Mouse (Mus musculus): ENCODE results near the gene Gm12248. TPM values are rescaled to one million over a fixed set of nuclear protein-coding genes. Genes with fewer than 3 reads are reported as not detected.
A peak's percentile ranks its signal among the peaks of the same experiment; 100 is the strongest.
"Not testable (repeated sequence)": the region's sequence is repeated elsewhere in the genome, so short reads cannot be mapped to it uniquely, and the experiment has no call there.

Gm12248 gene
- polyA plus RNA-seq, 1 experiment from 2014 or later: not detected

GRCm38 (mm10) chr11:58095561-58095960, 2.6 kb upstream of the Gm12248 start:
- Histone ChIP-seq H3K79me2 (ENCODE audit: inconsistent target) (no peaks in the 10 kb centered on the region), H3K27ac (no peak overlapping the region), H3K4me3 (ENCODE audit: inconsistent target) (no peak overlapping the region), H3K36me3 (ENCODE audit: inconsistent target) (no peaks in the 10 kb centered on the region)
- whole genome bisulfite sequencing (ENCODE audit: missing documents): 89% methylated on average over 1 of the region's 1 CpGs

- WGBS (ENCODE audit: missing documents): 86% methylated on average over 4 of the region's 4 CpGs
- Histone ChIP-seq H3K36me3 (ENCODE audit: inconsistent target) (no peaks in the 10 kb centered on the region), H3K27ac (no peak overlapping the region), H3K79me2 (ENCODE audit: inconsistent target) (no peaks in the 10 kb centered on the region), H3K4me3 (ENCODE audit: inconsistent target) (no peak overlapping the region)
Observed at GRCm38 (mm10) chr11:58094766-58095165, 1.8 kb upstream of the Gm12248 start.

- WGBS (ENCODE audit: missing documents): 4% methylated on average over 4 of the region's 4 CpGs
- Histone ChIP-seq H3K27ac (no peak overlapping the region), H3K36me3 (ENCODE audit: inconsistent target) (no peaks in the 10 kb centered on the region), H3K4me3 (ENCODE audit: inconsistent target) (peak overlapping the region; percentile 20), H3K79me2 (ENCODE audit: inconsistent target) (no peaks in the 10 kb centered on the region)
Observed at GRCm38 (mm10) chr11:58092541-58092940, 393 bp downstream of the Gm12248 start.

GRCm38 (mm10) chr11:58081716-58082115, 11.2 kb downstream of the Gm12248 start:
- Histone ChIP-seq H3K27ac (no peak overlapping the region), H3K4me3 (ENCODE audit: inconsistent target) (no peak overlapping the region), H3K36me3 (ENCODE audit: inconsistent target) (no peaks in the 10 kb centered on the region), H3K79me2 (ENCODE audit: inconsistent target) (no peaks in the 10 kb centered on the region)
- 94% methylated on average over 6 of the region's 6 CpGs for WGBS (ENCODE audit: missing documents)

- H3K79me2 ChIP-seq (ENCODE audit: inconsistent target): no peaks in the 10 kb centered on the region
- WGBS (ENCODE audit: missing documents): 69% methylated on average over 4 of the region's 4 CpGs
- no peaks in the 10 kb centered on the region for H3K36me3 ChIP-seq (ENCODE audit: inconsistent target)
- no peak overlapping the region for H3K4me3 ChIP-seq (ENCODE audit: inconsistent target)
- H3K27ac ChIP-seq: no peak overlapping the region
Observed at GRCm38 (mm10) chr11:58077270-58077669, 15.7 kb downstream of the Gm12248 start.

- Histone ChIP-seq H3K36me3 (ENCODE audit: inconsistent target) (no peaks in the 10 kb centered on the region), H3K27ac (no peak overlapping the region), H3K79me2 (ENCODE audit: inconsistent target) (no peaks in the 10 kb centered on the region), H3K4me3 (ENCODE audit: inconsistent target) (no peak overlapping the region)
- 78% methylated on average over 3 of the region's 3 CpGs for WGBS (ENCODE audit: missing documents)
Observed at GRCm38 (mm10) chr11:58072978-58073377, 20.0 kb downstream of the Gm12248 start.

- Histone ChIP-seq H3K27ac (no peak overlapping the region), H3K36me3 (ENCODE audit: inconsistent target) (peaks cover 9% of the 10 kb centered on the region; the same call in 1 of the 2 replicates), H3K79me2 (ENCODE audit: inconsistent target) (no peaks in the 10 kb centered on the region), H3K4me3 (ENCODE audit: inconsistent target) (no peak overlapping the region)
- 98% methylated on average over 4 of the region's 4 CpGs for WGBS (ENCODE audit: missing documents)
Observed at GRCm38 (mm10) chr11:58065025-58065424, 27.9 kb downstream of the Gm12248 start.

- 98% methylated on average over 4 of the region's 4 CpGs for WGBS (ENCODE audit: missing documents)
- H3K27ac ChIP-seq: no peak overlapping the region
- no peaks in the 10 kb centered on the region for H3K79me2 ChIP-seq (ENCODE audit: inconsistent target)
- H3K4me3 ChIP-seq (ENCODE audit: inconsistent target): no peak overlapping the region
- peaks cover 24% of the 10 kb centered on the region; the same call in 1 of the 2 replicates for H3K36me3 ChIP-seq (ENCODE audit: inconsistent target)
Observed at GRCm38 (mm10) chr11:58062586-58062985, 30.3 kb downstream of the Gm12248 start.

- WGBS (ENCODE audit: missing documents): 95% methylated on average over 3 of the region's 4 CpGs
- H3K36me3 ChIP-seq (ENCODE audit: inconsistent target): peaks cover 35% of the 10 kb centered on the region; the same call in 1 of the 2 replicates
- H3K79me2 ChIP-seq (ENCODE audit: inconsistent target): not testable (repeated sequence)
Observed at GRCm38 (mm10) chr11:58061218-58061617, 31.7 kb downstream of the Gm12248 start.

GRCm38 (mm10) chr11:58059752-58060151, 33.2 kb downstream of the Gm12248 start:
- not testable (repeated sequence) for H3K4me3 ChIP-seq (ENCODE audit: inconsistent target); H3K27ac ChIP-seq; H3K79me2 ChIP-seq (ENCODE audit: inconsistent target)
- peaks cover 48% of the 10 kb centered on the region for H3K36me3 ChIP-seq (ENCODE audit: inconsistent target)
- WGBS (ENCODE audit: missing documents): 94% methylated on average over 7 of the region's 7 CpGs

More at GRCm38 (mm10) chr11:58061218-58061617, 31.7 kb downstream of the Gm12248 start:
- not testable (repeated sequence) for H3K4me3 ChIP-seq (ENCODE audit: inconsistent target); H3K27ac ChIP-seq

GRCm38 (mm10) chr11:58057455-58057854, 35.5 kb downstream of the Gm12248 start:
- Histone ChIP-seq H3K79me2 (ENCODE audit: inconsistent target) (no peaks in the 10 kb centered on the region), H3K4me3 (ENCODE audit: inconsistent target) (no peak overlapping the region), H3K27ac (no peak overlapping the region), H3K36me3 (ENCODE audit: inconsistent target) (peaks cover 67% of the 10 kb centered on the region)
- WGBS (ENCODE audit: missing documents): 44% methylated on average over 6 of the region's 6 CpGs

GRCm38 (mm10) chr11:58046438-58046837, 46.5 kb downstream of the Gm12248 start:
- Histone ChIP-seq H3K79me2 (ENCODE audit: inconsistent target) (peaks cover 53% of the 10 kb centered on the region; the same call in 1 of the 2 replicates), H3K4me3 (ENCODE audit: inconsistent target) (no peak overlapping the region), H3K36me3 (ENCODE audit: inconsistent target) (peaks cover 87% of the 10 kb centered on the region), H3K27ac (no peak overlapping the region)
- 95% methylated on average over 3 of the region's 4 CpGs for WGBS (ENCODE audit: missing documents)

- H3K27ac ChIP-seq: no peak overlapping the region
- H3K36me3 ChIP-seq (ENCODE audit: inconsistent target): peaks cover 54% of the 10 kb centered on the region
- 98% methylated on average over 5 of the region's 5 CpGs for WGBS (ENCODE audit: missing documents)
- H3K79me2 ChIP-seq (ENCODE audit: inconsistent target): peaks cover 88% of the 10 kb centered on the region
- no peak overlapping the region for H3K4me3 ChIP-seq (ENCODE audit: inconsistent target)
Observed at GRCm38 (mm10) chr11:58042861-58043431, 50.0 kb downstream of the Gm12248 start.

GRCm38 (mm10) chr11:58039027-58039426, 53.9 kb downstream of the Gm12248 start:
- H3K4me3 ChIP-seq (ENCODE audit: inconsistent target): no peak overlapping the region
- peaks cover 24% of the 10 kb centered on the region for H3K36me3 ChIP-seq (ENCODE audit: inconsistent target)
- peaks cover 100% of the 10 kb centered on the region for H3K79me2 ChIP-seq (ENCODE audit: inconsistent target)
- no peak overlapping the region for H3K27ac ChIP-seq
- WGBS (ENCODE audit: missing documents): 89% methylated on average over 1 of the region's 1 CpGs

GRCm38 (mm10) chr11:58033635-58034034, 59.3 kb downstream of the Gm12248 start:
- peaks cover 100% of the 10 kb centered on the region for H3K79me2 ChIP-seq (ENCODE audit: inconsistent target)
- H3K4me3 ChIP-seq (ENCODE audit: inconsistent target): no peak overlapping the region
- WGBS (ENCODE audit: missing documents): 52% methylated on average over 3 of the region's 3 CpGs
- no peaks in the 10 kb centered on the region for H3K36me3 ChIP-seq (ENCODE audit: inconsistent target)
- no peak overlapping the region for H3K27ac ChIP-seq

GRCm38 (mm10) chr11:58031176-58031575, 61.8 kb downstream of the Gm12248 start:
- peaks cover 100% of the 10 kb centered on the region for H3K79me2 ChIP-seq (ENCODE audit: inconsistent target)
- H3K4me3 ChIP-seq (ENCODE audit: inconsistent target): no peak overlapping the region
- no peaks in the 10 kb centered on the region for H3K36me3 ChIP-seq (ENCODE audit: inconsistent target)
- 34% methylated on average over 6 of the region's 6 CpGs for WGBS (ENCODE audit: missing documents)
- H3K27ac ChIP-seq: no peak overlapping the region
